Mouse (Mus musculus) forebrain, postnatal 0 days (tissue): ENCODE measurements around the gene Slc2a10. TPM values are rescaled to one million over a fixed set of nuclear protein-coding genes. Genes with fewer than 3 reads are reported as not detected.

Source experiments
- ATAC-seq: fragments of 200-750 bp; cut with Nextera tagmentation; 2 replicates; pipeline ENCODE4 v1.8.0; 2017; ENCODE audit warnings: mild to moderate bottlenecking, moderate library complexity
- DNase-seq: peaks from one replicate; pipeline ENCODE4 v3.0.0-alpha.2; 2015
- H3K27ac ChIP-seq: fragments of 300-500 bp; sonication (generic); 2 replicates; pipeline ENCODE4 v1.5.1; 2014; ENCODE audit warnings: low read depth, mild to moderate bottlenecking, antibody characterized with exemption, low read length, moderate library complexity, mixed read lengths
- H3K27me3 ChIP-seq: fragments of 300-500 bp; sonication (generic); 2 replicates; pipeline ENCODE4 v1.6.1; 2014; ENCODE audit warnings: mild to moderate bottlenecking, low read length, mixed read lengths; ENCODE audit not compliant: insufficient read depth
- H3K36me3 ChIP-seq: fragments of 300-500 bp; sonication (generic); 2 replicates; pipeline ENCODE4 v1.6.1; 2014; ENCODE audit warnings: mild to moderate bottlenecking, moderate library complexity; ENCODE audit not compliant: insufficient read depth
- H3K4me1 ChIP-seq: fragments of 300-500 bp; sonication (generic); 2 replicates; pipeline ENCODE4 v1.6.1; 2014; ENCODE audit warnings: antibody characterized with exemption; ENCODE audit not compliant: insufficient read depth
- H3K4me2 ChIP-seq: fragments of 300-500 bp; sonication (generic); 2 replicates; pipeline ENCODE4 v1.6.1; 2014; ENCODE audit warnings: low read depth, mild to moderate bottlenecking, moderate library complexity
- H3K4me3 ChIP-seq: fragments of 300-500 bp; sonication (generic); 2 replicates; pipeline ENCODE4 v1.5.1; 2014; ENCODE audit warnings: low read depth, low read length, mixed read lengths
- H3K9ac ChIP-seq: fragments of 300-500 bp; sonication (generic); 2 replicates; pipeline ENCODE4 v1.6.1; 2014; ENCODE audit warnings: mild to moderate bottlenecking
- H3K9me3 ChIP-seq: fragments of 300-500 bp; sonication (generic); 2 replicates; pipeline ENCODE4 v1.6.1; 2016; ENCODE audit warnings: low read length
- CTCF ChIP-seq: sonication (generic); IDR thresholded peaks from 2 replicates; pipeline ENCODE4 v1.5.1; 2016; ENCODE audit warnings: antibody characterized with exemption, control low read depth, low read depth
- WGBS: fragments of 180-500 bp; shearing (Covaris S2); extraction: QIAGEN DNeasy Blood & Tissue Kit; methylation state at CpG from one replicate; pipeline ENCODE4 v1.1.7; 2014; 5-methylcytosine and 5-hydroxymethylcytosine counted together
- polyA plus RNA-seq: library from polyadenylated mRNA; unstranded; fragments of >200 nt; fragmentation: Nextera tagmentation; extraction: Ambion mirVana; gene quantifications from 2 replicates; pipeline ENCODE4 v1.2.1, GENCODE M21; 2015
- total RNA-seq: library from RNA; depleted of rRNA; stranded (reverse); fragments of >200 nt; gene quantifications from 2 replicates; pipeline ENCODE4 v1.2.3, GENCODE M21; 2014

Gene Slc2a10
- total and polyA plus RNA-seq, 2 experiments from 2014 or later, result 2.1 TPM

DNA sequence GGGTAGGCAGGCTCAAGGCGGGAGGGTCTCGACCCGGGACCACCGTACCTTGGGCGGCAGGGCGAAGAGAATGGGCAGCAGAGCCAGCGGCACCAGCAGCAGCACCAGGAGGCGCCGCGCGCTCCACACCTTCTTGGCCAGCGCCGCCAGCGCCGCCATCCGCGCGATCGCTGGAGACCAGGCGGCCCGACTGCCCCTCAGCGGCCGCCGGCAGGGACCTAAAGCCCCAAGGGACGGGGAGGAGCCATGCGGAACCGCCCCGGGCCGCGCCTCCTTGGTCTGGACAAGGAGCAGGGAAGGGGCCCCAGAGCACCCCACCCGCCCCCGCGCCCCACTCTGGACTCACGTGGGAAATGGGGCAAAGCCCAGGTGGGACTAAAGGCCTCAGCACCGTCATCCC lies 30.6 kb upstream of the Slc2a10 start, which contains the start of gene Slc13a3:
Slc13a3 (minus strand) TSS at position 228 of the 400 bp plus-strand sequence.
- peak within 1 kb of the TSS; percentile 22; the same call in 1 of the 2 replicates for H3K9ac ChIP-seq
- TF ChIP-seq CTCF, result no peak
- WGBS, result 1% methylated on average over 35 of the region's 35 CpGs
- DNase-seq (no peak), ATAC-seq (no peak)
- no peaks in the 10 kb centered on the region for H3K27me3 ChIP-seq
- H3K36me3 ChIP-seq, result no peaks in the 10 kb centered on the region
- H3K4me2 ChIP-seq, result peak within 1 kb of the TSS; percentile 44
- no peaks in the 10 kb centered on the region for H3K9me3 ChIP-seq
- H3K4me3 ChIP-seq, result peak within 1 kb of the TSS; percentile 19
- H3K4me1 ChIP-seq, result no peaks in the 10 kb centered on the region
- no peak within 1 kb of the TSS for H3K27ac ChIP-seq

GRCm38 (mm10) chr2:165475412-165475811 lies 28.2 kb upstream of the Slc2a10 start:
- H3K4me2 ChIP-seq, result no peak overlapping the region
- no peaks in the 10 kb centered on the region for H3K4me1 ChIP-seq
- H3K27ac ChIP-seq, result no peak overlapping the region
- no peak for TF ChIP-seq CTCF
- no peaks in the 10 kb centered on the region for H3K27me3 ChIP-seq
- no peaks in the 10 kb centered on the region for H3K9me3 ChIP-seq
- no peak overlapping the region for H3K9ac ChIP-seq
- no peaks in the 10 kb centered on the region for H3K36me3 ChIP-seq
- ATAC-seq (no peak), DNase-seq (no peak)
- H3K4me3 ChIP-seq, result no peak overlapping the region
- WGBS, result 78% methylated on average over 7 of the region's 7 CpGs

DNA sequence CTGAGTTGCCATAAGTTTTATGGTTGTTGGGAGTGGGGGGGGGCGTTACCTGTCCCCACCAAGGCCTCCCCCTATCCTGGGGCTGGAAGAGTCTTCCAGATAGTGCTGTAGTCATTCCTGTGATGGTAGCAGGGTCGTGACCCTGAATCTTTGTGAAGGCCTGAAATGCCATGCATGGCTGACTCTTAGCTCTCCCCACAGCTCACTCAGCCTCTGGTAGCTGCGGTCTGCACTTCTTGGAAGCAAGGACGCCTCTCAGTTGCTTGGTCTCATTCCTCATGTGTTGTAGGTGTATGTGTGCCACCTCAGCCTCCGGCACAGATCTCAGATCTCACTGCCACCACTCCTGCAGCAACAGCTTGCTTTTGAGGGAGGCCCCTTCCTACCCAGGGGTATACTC lies 27.7 kb upstream of the Slc2a10 start:
- no peak overlapping the region for H3K9ac ChIP-seq
- no peak overlapping the region for H3K27ac ChIP-seq
- H3K9me3 ChIP-seq, result no peaks in the 10 kb centered on the region
- DNase-seq (no peak), ATAC-seq (no peak)
- TF ChIP-seq CTCF, result no peak
- no peaks in the 10 kb centered on the region for H3K4me1 ChIP-seq
- H3K4me3 ChIP-seq, result no peak overlapping the region
- no peaks in the 10 kb centered on the region for H3K36me3 ChIP-seq
- no peak overlapping the region for H3K4me2 ChIP-seq
- 55% methylated on average over 5 of the region's 5 CpGs for WGBS
- no peaks in the 10 kb centered on the region for H3K27me3 ChIP-seq

DNA sequence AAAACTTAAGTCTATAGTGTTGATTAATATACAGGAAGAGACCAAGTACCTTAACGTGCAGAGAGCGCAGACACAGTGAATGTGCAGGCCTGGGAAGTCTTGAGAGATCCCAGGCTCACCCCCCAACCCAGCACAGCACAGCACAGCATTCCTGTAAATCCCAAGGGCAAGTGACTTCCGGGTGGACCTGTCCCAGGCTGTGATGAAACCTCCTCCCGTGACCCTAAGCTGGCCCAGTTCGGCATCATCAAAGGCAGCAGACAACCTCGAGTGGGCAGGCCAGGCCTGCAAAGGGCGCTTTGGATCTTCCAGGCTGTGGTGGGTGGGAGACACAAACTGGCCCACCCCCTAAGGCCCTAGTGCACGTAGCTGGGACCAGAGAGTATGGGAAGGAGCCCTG lies 21.6 kb upstream of the Slc2a10 start:
- TF ChIP-seq CTCF, result no peak
- ATAC-seq (no peak), DNase-seq (no peak)
- Histone ChIP-seq H3K4me2 (no peak overlapping the region), H3K4me3 (no peak overlapping the region), H3K27me3 (no peaks in the 10 kb centered on the region), H3K9ac (no peak overlapping the region), H3K9me3 (no peaks in the 10 kb centered on the region), H3K36me3 (no peaks in the 10 kb centered on the region), H3K4me1 (no peaks in the 10 kb centered on the region), H3K27ac (no peak overlapping the region)
- 68% methylated on average over 8 of the region's 8 CpGs for WGBS

GRCm38 (mm10) chr2:165484152-165484551 lies 19.4 kb upstream of the Slc2a10 start:
- Histone ChIP-seq H3K4me1 (no peaks in the 10 kb centered on the region), H3K9ac (no peak overlapping the region), H3K4me2 (no peak overlapping the region), H3K27ac (no peak overlapping the region), H3K27me3 (no peaks in the 10 kb centered on the region), H3K4me3 (no peak overlapping the region), H3K36me3 (peaks cover 2% of the 10 kb centered on the region), H3K9me3 (no peaks in the 10 kb centered on the region)
- TF ChIP-seq CTCF, result no peak
- WGBS, result 56% methylated on average over 6 of the region's 6 CpGs
- ATAC-seq, result no peak
- DNase-seq, result no peak

DNA sequence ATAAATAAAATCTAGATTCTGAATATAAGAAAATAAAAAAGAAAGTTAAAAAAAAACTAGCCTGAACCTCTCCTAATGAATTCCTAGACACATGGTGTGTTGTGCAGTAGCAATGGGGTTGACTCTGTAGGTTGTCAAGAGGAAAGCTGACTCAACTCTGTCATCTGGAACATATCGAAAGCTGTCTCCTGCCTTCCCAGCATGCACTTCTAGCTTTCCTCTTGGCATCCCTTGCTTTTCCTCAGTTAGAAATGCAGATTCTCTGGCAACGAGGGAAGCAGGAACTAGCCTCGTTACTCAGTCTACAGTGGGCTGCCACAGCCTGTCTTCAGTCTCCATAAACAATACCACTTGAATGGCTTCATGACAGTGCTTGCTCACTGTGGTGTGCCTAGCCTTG lies 17.8 kb upstream of the Slc2a10 start:
- no peaks in the 10 kb centered on the region for H3K4me1 ChIP-seq
- H3K4me3 ChIP-seq, result no peak overlapping the region
- no peak overlapping the region for H3K4me2 ChIP-seq
- 40% methylated on average over 3 of the region's 3 CpGs for WGBS
- no peak overlapping the region for H3K27ac ChIP-seq
- DNase-seq, result no peak
- no peak for ATAC-seq
- H3K9me3 ChIP-seq, result no peaks in the 10 kb centered on the region
- peaks cover 18% of the 10 kb centered on the region for H3K36me3 ChIP-seq
- no peak for TF ChIP-seq CTCF
- H3K27me3 ChIP-seq, result no peaks in the 10 kb centered on the region
- no peak overlapping the region for H3K9ac ChIP-seq

DNA sequence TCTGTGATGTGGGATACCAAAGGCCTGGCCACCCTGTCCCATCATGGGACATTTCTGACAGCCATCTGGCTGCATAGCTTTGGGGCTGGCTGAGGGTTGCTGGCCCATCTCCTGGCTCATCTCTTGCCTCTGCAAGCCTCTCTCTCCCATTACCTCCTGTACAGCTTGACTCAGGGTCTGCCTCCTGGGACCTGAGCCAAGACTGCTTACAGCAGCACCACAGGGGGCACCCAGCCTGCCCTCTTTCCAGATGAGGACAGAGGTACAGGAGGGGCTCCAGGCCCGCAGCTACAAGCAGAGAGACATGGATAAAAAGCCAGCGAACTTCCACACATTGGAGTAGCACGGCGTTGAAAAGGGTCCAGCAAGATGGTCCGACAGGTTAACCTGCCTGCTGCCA lies 17.2 kb upstream of the Slc2a10 start:
- no peak for DNase-seq
- H3K4me1 ChIP-seq, result no peaks in the 10 kb centered on the region
- no peak for TF ChIP-seq CTCF
- no peak overlapping the region for H3K9ac ChIP-seq
- no peak for ATAC-seq
- no peak overlapping the region for H3K4me3 ChIP-seq
- H3K36me3 ChIP-seq, result peaks cover 18% of the 10 kb centered on the region
- no peaks in the 10 kb centered on the region for H3K9me3 ChIP-seq
- whole genome bisulfite sequencing, result 52% methylated on average over 5 of the region's 5 CpGs
- no peaks in the 10 kb centered on the region for H3K27me3 ChIP-seq
- H3K27ac ChIP-seq, result no peak overlapping the region
- H3K4me2 ChIP-seq, result no peak overlapping the region
